Mouse (Mus musculus) brain, embryonic 18.5 days (tissue): Measurements from ENCODE around the gene Cacna1c.

Source experiments
- DNase-seq: peaks from one replicate; pipeline ENCODE4 v3.0.0-alpha.2; 2012; ENCODE audit warnings: low read depth, low spot score

Gene Cacna1c

DNA sequence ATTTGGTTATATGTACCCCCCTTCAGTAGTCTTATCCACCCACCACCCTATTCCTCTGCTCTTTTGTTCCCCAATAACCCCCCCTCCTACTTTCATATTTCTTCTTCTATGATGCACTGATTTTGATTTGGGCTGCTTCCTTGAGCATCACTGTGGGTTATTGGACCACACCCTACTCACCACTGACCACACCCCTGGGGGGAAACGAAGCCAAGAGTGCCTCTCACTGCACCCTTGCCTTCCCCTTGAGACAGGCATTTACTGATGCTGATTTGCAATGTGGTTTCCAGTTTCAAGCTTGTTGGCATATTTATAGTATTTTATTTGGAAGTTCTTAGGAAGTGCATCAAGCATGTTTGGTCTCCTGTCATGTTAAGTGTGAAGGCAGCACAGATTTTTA is 337.8 kb downstream of the Cacna1c start:
- DNase-seq, result no peak

- no peak for DNase-seq
Observed at GRCm38 (mm10) chr6:118852131-118852530, 344.1 kb downstream of the Cacna1c start.

DNA sequence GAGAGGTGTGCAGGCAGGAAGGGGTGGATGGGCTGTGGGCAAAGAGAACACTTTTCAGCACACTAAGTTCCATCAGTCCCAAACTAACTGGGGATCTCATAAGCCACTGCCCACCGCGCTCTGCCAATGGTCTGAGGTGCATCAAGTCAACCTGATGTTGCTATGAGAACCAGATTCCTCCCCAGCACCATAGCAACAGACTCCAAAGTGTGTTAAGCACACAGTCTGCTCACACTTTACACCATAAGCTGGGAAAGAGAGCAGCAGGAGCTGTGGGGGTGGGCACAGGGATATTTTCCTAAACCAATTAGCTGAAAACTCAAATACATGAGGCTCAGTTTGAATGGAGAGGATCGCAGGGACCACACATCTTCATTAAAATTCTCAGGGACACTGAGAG is 345.1 kb downstream of the Cacna1c start:
- DNase-seq, result no peak

DNA sequence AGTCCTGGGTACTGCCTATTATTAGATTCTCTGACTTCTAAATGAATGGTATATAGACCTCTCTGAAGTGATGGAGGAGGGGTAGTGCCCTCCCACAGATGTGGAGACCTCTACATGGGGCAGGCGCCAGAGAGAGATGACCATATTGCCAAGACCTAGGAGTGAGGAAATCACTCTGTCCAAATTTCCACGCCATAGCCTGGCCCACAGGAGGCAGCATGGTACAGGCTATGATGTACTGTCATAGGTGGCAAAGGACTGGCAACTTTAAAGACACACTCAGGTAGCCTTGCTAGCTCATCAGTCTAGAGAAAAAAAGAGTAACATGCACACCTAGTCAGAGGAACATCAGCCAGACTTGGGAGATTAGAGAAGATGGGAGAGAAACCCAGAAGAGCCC is 347.6 kb downstream of the Cacna1c start:
- DNase-seq, result no peak

- no peak for DNase-seq
Observed at GRCm38 (mm10) chr6:118847751-118848150, 348.5 kb downstream of the Cacna1c start.

DNA sequence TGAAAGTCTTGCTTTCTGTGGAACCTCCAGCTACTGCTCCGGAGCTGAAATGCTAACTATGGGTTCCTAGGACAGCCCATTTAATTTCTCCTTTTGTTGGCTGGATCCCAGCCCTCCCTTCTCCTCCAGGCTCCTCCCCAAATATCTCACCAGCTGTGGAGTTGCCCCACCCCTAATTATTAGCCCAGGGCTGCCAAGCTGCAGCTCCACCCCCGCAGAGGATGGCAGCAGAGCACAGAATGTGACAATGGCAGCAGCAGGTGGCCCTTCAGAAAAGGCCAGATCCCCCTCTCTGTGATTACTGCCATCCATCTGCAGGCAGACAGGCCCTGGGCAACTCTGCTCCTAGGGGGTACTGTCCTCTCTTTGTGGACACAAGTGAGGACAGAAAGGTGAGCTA is 350.4 kb downstream of the Cacna1c start:
- DNase-seq, result no peak

DNA sequence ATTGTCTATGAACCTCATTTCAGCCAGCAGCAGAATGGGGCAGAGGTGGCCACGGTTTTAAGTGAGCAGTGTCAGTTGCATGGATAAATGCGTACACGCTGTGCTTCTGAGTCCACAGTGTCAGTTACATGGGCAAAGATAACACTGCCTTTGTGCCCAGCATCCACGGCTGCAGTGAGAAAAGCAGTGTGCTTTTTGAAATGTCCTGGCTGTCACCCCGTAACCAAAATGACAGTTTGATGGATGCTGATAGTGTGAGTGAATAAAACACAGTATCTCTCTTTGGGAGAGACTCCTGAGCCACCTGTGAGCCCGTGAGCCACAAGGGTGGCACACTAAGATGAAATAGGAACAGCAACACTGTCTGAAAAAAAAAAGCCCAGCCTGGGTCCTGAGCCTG is 351.0 kb downstream of the Cacna1c start:
- no peak for DNase-seq

DNA sequence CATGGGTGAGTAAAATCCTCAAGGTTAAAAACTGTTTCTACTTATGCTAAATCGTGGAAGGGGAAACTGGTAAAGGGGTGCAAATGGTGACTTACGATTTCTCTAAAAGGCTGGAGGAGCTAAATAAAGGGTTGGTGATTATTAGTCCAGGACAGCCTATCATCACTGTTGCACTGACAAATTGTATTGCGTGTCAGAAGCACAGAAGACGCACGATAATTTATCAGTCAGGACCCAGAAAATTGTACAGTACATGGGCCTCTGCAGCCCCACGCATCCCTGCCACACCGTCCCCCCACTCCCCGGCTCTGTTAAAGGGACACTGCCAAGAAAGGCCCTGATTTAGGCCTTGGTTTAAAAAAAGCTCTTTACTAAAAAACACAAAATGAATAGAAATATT is 352.7 kb downstream of the Cacna1c start:
- no peak for DNase-seq

GRCm38 (mm10) chr6:118841892-118842291 is 354.3 kb downstream of the Cacna1c start:
- DNase-seq, result no peak

- DNase-seq, result no peak
Observed at GRCm38 (mm10) chr6:118838919-118839915, 357.0 kb downstream of the Cacna1c start.

DNA sequence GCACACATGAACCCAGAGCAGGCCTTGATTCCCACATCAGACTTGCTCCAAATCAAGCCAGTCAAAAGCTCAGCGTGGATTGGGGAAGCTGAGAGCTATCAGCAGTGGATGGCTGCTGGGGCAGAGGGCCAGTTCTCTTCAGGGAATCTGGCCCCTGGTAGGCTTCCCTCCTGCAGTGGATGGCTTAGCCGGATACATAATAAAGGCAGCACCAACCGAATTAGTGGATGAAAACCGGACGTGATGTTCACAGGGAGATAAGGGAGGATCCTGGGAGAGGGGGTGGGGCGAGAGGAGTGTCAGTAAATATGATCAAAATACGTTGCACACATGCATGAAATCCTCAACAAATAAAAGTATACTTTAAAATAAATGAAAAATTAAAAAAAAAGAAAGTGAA is 359.5 kb downstream of the Cacna1c start:
- DNase-seq, result no peak

DNA sequence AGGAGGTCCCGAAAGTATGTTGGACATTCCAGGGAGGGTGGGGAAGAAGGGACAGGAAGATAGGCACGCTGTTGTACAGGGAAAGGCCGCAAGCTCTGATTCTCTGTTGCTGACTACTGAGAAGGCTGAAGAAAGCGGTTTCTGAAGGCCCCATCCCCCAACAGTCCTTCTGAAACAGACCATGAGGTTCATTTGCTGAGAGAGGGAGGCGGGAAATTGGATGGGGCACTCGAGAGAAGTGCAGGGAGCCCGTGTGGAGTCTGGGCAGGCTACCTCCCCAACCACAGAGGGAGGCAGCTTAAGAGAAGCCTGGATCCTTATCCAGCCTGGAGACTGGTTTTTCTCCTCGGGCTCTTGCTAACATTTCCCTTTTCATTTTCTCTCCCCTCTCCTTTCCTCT is 362.2 kb downstream of the Cacna1c start:
- DNase-seq, result no peak

GRCm38 (mm10) chr6:118833049-118833448 is 363.2 kb downstream of the Cacna1c start:
- no peak for DNase-seq

GRCm38 (mm10) chr6:118832616-118833015 is 363.6 kb downstream of the Cacna1c start:
- DNase-seq, result no peak

DNA sequence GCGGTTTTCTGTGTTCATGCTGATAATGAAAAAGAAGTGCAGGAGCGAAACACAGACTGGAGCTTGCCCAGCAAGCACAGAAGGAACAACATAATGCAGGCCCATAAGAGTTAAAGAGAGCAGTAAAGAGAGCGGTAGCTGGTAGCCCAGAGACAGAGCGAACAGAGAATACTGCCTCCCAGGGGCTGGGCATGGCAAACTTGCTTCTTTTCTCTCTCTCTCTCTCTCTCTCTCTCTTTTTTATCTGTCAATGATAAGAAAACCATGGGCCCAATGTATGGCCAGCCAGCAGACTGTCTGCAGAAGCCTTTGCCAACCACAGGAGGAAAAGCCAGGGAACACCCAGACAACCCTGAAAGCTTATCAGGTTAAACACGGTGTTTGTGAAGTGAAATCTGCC is 365.4 kb downstream of the Cacna1c start:
- no peak for DNase-seq

DNA sequence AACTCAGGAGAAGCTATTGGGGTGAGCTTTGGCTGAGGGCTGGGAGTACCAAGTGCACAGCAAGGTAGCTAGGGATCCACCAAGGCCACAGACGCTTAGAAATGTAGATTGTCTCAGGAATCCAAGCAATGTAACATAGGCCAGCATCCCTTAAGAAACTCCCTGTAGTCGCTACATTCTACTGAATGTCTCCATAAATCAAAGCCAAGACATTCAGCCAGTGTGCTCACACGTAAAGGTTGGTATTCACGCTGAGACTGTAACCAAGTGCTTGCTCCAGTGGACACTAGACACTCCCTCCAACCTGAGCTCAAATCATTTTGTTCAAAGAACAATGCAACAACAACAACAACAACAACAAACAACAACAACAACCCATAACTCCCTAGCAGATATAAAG is 368.0 kb downstream of the Cacna1c start:
- DNase-seq, result no peak

GRCm38 (mm10) chr6:118827560-118827959 is 368.7 kb downstream of the Cacna1c start:
- no peak for DNase-seq

GRCm38 (mm10) chr6:118825400-118825871 is 370.8 kb downstream of the Cacna1c start:
- DNase-seq, result no peak

DNA sequence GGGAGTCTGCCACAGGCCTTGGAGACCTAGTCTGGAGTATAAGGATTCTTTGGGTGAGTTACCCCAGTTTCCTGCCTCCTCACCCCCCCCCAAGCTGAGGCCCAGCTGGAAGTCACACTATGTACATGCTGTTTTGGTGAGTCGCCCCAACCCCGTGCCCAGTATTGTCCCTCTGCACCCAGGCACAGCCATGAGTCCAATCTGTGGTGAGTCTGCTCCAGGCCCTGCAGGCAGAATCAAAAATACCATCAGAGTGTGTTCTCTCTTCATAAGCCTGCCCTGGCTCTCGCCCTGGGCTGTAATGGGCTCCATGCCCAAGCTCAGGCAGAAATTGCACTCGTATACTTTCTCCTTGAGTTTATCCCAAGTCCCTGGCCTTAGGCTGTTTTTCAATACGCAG is 374.7 kb downstream of the Cacna1c start:
- no peak for DNase-seq

- no peak for DNase-seq
Observed at GRCm38 (mm10) chr6:118819657-118820056, 376.6 kb downstream of the Cacna1c start.

- no peak for DNase-seq
Observed at GRCm38 (mm10) chr6:118817928-118818503, 378.2 kb downstream of the Cacna1c start.

DNA sequence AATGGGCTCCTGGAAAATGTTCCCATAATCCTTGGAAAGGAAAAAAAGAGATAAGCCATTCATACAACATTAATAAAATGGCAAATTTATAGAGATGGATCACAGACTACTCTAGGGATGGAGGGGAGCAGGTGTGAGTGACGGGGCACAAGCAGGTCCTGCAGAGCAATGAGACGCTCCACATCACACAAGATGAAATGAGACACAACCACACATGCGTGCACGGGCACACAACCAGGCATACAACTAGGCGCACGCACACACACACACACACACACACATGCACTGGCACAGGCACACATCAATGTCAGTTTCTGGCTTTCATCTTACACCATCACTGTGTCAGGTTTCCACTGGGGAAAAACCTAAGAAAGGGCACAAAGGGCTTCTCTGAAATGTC is 380.0 kb downstream of the Cacna1c start:
- no peak for DNase-seq

GRCm38 (mm10) chr6:118812556-118812955 is 383.7 kb downstream of the Cacna1c start:
- no peak for DNase-seq
